Mouse (Mus musculus) embryonic fibroblast, embryonic 13.5 days (primary cell): ENCODE measurements around the gene Mnd1. TPM values are rescaled to one million over a fixed set of nuclear protein-coding genes. Genes with fewer than 3 reads are reported as not detected.

Experiments
- H3K27ac ChIP-seq: 2 replicates; pipeline ENCODE4 v1.5.1; 2012; ENCODE audit warnings: low read length, control low read depth, inconsistent platforms; ENCODE audit not compliant: insufficient read depth
- H3K4me1 ChIP-seq: 2 replicates; pipeline ENCODE4 v1.6.1; 2011; ENCODE audit warnings: low read length; ENCODE audit not compliant: control insufficient read depth, insufficient read depth
- H3K4me3 ChIP-seq: 2 replicates; pipeline ENCODE4 v1.5.1; 2011; ENCODE audit warnings: mild to moderate bottlenecking, control low read depth, low read length; ENCODE audit not compliant: insufficient read depth
- CTCF ChIP-seq: IDR thresholded peaks from 2 replicates; pipeline ENCODE4 v1.5.1; 2011; ENCODE audit warnings: mild to moderate bottlenecking, control low read depth, low read length, moderate library complexity, borderline replicate concordance; ENCODE audit not compliant: insufficient read depth
- POLR2A ChIP-seq: IDR thresholded peaks from 2 replicates; pipeline ENCODE4 v1.6.1; 2011; ENCODE audit warnings: low read depth, mild to moderate bottlenecking, control low read depth, low read length, moderate library complexity
- polyA plus RNA-seq: library from polyadenylated mRNA; stranded (reverse); fragments of >200 nt; gene quantifications from 2 replicates; pipeline ENCODE4 v1.2.4, GENCODE M21; 2011; ENCODE audit warnings: low read depth; ENCODE audit not compliant: missing spikeins, insufficient read length

The Mnd1 gene
- polyA plus RNA-seq, 1 experiment: 5.4 TPM

DNA sequence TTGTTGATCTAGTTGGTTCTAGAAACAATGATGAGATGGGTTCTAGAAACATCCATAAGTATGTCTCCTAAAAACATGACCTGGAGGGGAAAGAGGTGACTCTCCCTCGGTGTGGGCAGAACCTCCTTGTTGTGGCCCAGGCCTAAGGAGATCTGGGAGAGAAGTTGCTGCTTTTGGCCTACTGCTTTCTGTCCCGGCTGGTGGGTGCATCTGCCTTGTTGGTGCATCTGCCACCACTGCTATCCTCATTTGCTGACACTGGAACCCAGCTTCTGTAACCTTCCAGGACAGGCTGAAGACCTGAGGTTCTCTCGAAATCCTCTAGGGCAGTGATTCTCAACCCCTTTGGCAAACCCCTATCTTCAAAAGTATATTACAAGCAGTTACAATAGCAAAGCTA is 9.8 kb upstream of the Mnd1 start:
- no peak overlapping the region for H3K4me3 ChIP-seq
- no peak overlapping the region for H3K27ac ChIP-seq
- peaks cover 3% of the 10 kb centered on the region for H3K4me1 ChIP-seq
- no peak for TF ChIP-seq POLR2A
- TF ChIP-seq CTCF: no peak

DNA sequence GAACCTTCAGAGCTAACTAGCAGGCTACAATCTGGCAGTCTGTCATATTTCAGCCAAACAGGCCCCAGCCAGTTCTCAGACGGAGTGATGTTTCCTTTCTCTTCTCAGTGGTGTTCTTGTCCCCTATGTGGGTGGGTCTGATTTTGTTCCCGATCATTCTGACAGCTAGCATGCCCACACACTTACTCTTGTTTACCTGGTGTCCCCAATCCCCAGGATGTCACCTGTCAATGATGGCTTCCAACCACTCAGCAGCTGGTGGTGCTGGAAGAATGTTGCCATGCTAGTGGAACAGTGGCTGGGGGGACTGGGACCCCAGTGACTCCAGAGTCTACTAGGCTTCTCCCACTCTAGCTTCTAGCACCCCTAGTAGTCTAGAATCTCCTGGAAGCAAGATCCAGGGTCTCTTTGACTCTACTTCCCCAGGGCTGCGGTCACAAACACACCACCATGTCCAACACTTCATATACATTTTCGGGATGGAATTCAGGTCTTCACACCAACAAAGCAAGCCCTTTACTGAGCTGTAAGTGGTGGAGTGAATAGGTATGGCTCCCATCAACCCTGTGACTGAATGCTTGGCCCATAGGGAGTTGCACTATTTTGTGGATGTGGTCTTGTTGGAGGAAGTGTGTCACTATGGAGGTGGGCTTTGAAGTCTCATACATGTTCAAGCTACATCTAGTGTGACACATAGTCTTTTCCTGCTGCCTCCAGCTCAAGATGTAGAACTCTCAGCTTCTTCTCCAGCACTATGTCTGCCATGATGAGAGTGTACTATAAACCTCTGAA is 2.2 kb upstream of the Mnd1 start:
- TF ChIP-seq CTCF (no peak), POLR2A (no peak)
- peaks cover 4% of the 10 kb centered on the region for H3K4me1 ChIP-seq
- H3K4me3 ChIP-seq: no peak overlapping the region
- no peak overlapping the region for H3K27ac ChIP-seq

DNA sequence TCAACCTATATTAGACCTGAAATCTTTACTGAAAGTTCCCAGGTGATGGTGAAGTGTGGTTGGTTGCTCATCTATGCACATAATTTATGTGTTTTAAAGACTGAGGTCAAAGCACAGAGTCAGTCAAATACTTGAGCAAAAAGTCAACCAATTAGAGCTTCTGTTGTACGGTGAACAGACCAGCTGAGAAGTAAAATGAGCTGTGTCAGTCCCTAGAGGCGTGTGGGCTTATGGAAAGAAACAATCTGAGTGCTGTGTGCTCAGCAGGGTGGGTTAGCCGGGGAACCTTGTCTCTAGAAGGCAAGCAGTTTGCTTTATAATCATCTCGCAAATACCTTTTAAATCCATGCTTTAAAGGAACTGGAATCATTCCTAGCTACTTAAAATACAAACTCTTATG is 1.4 kb upstream of the Mnd1 start:
- no peak overlapping the region for H3K4me3 ChIP-seq
- H3K27ac ChIP-seq: no peak overlapping the region
- H3K4me1 ChIP-seq: peaks cover 4% of the 10 kb centered on the region
- TF ChIP-seq POLR2A: no peak
- no peak for TF ChIP-seq CTCF

DNA sequence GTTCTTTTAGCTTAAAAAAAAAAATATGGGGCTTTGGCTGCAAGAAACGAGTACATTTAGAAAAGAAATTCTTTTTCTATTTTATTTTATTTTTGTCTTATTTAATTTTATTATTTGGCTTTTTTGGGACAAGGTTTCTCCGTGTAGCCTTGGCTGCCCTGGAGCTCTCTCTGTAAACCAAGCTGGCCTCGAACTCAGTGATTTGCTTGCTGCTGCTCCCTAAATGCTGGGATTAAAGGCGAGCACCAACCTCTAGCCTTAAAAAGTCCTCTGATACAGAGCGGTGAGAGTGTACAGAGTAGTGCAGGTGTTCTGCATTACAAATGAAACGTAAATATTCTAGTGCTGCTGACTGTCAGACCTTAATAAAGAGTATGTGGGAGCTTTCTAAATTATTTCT is 519 bp upstream of the Mnd1 start:
- no peak overlapping the region for H3K27ac ChIP-seq

DNA sequence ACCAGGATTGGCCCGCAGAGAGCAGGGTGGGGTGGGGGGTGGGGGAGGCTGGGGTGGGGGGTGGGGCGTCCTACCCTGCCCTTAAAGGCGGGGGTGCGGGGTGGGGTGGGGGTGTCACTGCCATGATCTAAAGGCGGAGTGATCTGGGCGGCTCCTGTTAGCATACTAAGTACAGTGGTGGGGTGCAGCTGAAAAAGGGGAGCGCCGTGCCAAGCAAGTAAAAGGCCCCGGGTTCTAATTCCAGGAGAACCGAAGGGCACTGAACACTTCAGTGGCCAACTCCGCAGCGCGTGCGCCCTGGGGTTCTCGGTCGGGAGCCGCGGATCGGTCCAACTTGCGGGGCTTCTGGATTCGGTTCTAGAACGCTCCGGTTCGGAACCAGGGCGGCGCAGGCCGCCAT is 440 bp downstream of the Mnd1 start:
- H3K27ac ChIP-seq: no peak overlapping the region
- TF ChIP-seq POLR2A (no peak), CTCF (no peak)
- peaks cover 4% of the 10 kb centered on the region for H3K4me1 ChIP-seq
- peak overlapping the region; percentile 40 for H3K4me3 ChIP-seq

More for the DNA sequence above, 519 bp upstream of the Mnd1 start:
- TF ChIP-seq POLR2A (no peak), CTCF (no peak)
- no peak overlapping the region for H3K4me3 ChIP-seq
- H3K4me1 ChIP-seq: peaks cover 4% of the 10 kb centered on the region

DNA sequence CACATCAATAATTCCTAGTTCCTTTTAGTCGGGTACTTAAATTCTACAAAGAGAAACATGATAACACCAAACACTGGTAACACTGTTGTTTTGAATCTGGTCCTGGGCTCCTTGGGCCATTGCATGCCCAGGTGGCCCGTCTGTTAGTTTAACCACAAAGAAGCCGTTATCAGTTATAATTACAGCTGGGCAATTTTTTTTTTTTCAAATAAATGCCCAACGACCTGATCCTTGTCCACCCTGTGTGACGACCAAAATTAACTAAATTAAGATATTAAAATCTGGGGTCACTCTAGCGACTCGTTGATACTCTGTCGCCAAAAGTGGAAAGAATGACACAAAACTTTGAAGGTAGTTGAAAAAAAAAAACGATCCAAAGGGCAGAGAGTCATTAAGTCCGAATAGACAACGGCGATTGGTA is 855 bp downstream of the Mnd1 start:
- Histone ChIP-seq H3K4me1 (peaks cover 4% of the 10 kb centered on the region), H3K27ac (no peak overlapping the region), H3K4me3 (no peak overlapping the region)
- no peak for TF ChIP-seq POLR2A
- TF ChIP-seq CTCF: no peak

DNA sequence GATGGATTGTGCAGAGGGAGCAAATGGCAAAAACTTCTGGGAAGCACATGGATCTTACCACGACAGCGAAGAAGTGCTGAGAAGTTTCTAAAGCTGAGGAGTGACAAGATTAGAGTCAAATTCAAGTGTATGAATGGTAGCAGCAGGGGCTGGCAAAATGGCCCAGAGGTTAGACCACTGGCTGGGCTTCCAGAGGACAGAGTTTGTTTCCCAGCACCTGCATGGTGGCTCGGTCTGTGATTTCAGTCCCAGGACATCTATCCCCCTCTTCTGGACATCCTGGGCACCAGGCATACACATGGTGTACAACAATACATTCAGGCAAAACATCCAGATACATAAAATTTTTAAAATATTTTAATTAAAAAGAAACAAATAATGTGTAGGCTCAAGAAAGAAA is 5.8 kb downstream of the Mnd1 start:
- Histone ChIP-seq H3K4me1 (no peaks in the 10 kb centered on the region), H3K4me3 (no peak overlapping the region), H3K27ac (no peak overlapping the region)
- TF ChIP-seq POLR2A (no peak), CTCF (no peak)

DNA sequence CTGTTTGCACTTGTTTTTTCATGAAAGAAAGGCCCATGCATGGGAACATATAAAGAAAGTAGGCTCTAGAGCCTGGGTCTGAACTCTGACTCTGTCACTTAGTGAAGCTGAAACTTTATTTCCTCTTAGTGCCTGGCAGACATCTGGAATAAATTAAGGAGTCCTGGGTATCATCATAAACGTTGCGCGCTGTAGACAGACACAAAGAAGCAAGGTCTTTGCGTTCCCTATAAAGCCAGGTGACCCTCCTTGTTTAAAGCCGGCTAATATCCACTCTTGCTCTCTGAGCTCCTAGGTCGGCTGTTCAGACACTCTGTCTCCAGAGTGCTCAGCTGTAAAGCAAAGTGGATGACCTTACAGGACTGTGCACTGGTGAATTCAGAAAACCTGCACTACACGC is 14.6 kb downstream of the Mnd1 start:
- no peaks in the 10 kb centered on the region for H3K4me1 ChIP-seq
- no peak overlapping the region for H3K4me3 ChIP-seq
- TF ChIP-seq POLR2A: no peak
- TF ChIP-seq CTCF: no peak
- H3K27ac ChIP-seq: no peak overlapping the region

DNA sequence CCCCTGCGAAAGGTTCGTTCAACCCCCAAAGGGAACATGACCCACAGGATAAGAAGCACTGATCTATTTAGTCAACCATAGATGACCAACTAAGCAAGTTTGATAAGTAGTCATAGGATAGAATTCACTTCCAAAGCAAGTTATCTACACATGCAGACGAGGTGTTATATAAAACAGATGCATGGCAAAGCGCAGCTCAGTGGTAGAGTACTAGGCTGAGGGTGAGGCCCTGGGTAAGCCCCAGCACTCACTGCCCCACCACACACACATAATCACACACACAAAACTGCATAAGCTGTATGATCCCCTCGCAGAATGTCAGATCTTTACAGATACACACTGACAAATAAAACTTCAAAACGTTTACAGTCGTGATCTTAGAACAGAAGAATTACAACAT is 19.1 kb downstream of the Mnd1 start:
- no peak overlapping the region for H3K4me3 ChIP-seq
- H3K4me1 ChIP-seq: no peaks in the 10 kb centered on the region
- TF ChIP-seq POLR2A (no peak), CTCF (no peak)
- H3K27ac ChIP-seq: no peak overlapping the region

DNA sequence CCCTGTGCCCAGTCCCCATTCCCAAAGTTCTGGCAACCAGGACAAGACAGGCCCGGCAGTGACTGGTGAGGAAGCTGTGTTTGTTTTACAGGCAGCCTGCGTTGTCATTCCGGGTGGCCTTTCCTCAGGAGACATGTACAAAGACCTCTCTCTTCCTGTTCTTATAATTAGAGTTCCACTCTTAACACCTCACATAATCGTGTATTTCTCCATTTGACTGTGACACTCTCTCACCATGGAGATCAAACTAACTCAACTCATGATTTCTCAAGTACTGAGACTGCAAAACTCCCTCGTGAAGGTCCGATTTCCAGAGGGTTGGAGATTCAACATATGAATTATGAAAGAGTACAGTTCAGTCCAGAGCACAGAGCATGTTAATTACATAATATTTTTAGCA is 19.7 kb downstream of the Mnd1 start:
- TF ChIP-seq CTCF (no peak), POLR2A (no peak)
- Histone ChIP-seq H3K4me1 (no peaks in the 10 kb centered on the region), H3K4me3 (no peak overlapping the region), H3K27ac (no peak overlapping the region)
